Mouse (Mus musculus): ENCODE measurements at regions not wholly inside any gene's neighbourhood (a gene's known extent, or its start where the extent isn't known, plus 50 kb on each side); places are given as distances from the start of the nearest gene placed in this dataset.
A peak's percentile ranks its signal among the peaks of the same experiment; 100 is the strongest.

DNA sequence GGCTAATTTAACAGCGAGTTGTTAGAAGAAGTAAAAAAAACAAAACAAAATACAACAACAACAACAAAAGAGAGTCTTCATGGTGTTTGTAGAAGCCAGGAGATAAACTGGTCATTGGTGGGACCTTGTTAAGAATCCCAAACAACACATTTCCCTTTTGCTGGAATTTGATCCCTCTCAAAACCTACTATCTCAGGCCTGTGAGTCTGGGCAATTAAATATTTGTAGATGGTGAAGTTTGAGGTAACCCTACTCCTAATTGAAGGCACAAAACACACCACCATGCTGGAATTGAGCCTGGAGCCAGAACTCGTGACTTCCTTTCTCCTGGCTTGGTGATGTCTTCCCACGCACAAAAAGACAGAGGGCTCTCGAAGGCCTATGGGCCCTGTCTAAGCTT lies 65.4 kb upstream of the Akt3 start:
- Histone ChIP-seq H3K9ac (replicated peaks) (no peak overlapping the region), H3K9me3 (no peaks in the 10 kb centered on the region), H3K4me3 (peak overlapping the region; percentile 48), H3K27me3 (peaks cover 4% of the 10 kb centered on the region; the same call in 1 of the 2 replicates), H3K36me3 (no peaks in the 10 kb centered on the region), H3K27ac (replicated peaks) (peak overlapping the region; percentile 85), H3K4me1 (peaks cover 18% of the 10 kb centered on the region), H3K4me2 (replicated peaks) (peak overlapping the region; percentile 70)
- no peak for ATAC-seq (ENCODE audit: low FRiP score, low read depth)
- WGBS = 29% methylated on average over 4 of the region's 4 CpGs

DNA sequence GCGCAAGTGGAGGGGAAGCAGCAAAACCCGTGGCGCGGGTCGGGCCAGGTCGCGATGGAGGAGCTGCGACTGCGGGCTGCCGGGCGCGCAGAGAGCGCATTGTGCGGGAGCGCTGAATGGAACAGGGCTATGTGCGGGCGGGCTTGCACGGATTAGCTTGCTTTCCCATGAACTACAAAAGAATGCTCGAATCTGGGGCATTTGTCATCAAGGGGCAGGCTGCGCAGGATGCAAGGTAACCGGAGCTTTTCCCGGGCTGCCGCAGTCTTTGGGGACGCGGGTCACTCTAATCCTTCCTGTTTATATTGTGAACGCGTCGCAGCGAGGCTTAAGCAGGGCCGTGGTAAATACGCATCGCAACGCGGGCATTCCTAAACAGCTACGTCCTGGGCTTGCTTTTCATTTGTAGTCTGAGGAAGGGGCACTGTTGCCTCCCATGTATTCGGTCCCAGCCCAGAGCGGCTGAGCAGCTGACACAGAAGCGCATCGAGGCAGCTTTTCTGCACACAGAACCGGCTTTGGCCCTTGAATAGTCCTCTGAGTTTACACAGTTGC lies 64.8 kb upstream of the Akt3 start:
- Histone ChIP-seq H3K9ac (replicated peaks) (peak overlapping the region; percentile 51), H3K4me1 (peaks cover 18% of the 10 kb centered on the region), H3K36me3 (no peaks in the 10 kb centered on the region), H3K27me3 (peaks cover 4% of the 10 kb centered on the region; the same call in 1 of the 2 replicates), H3K27ac (replicated peaks) (peak overlapping the region; percentile 85), H3K4me3 (peak overlapping the region; percentile 48), H3K4me2 (replicated peaks) (peak overlapping the region; percentile 70), H3K9me3 (no peaks in the 10 kb centered on the region)
- ATAC-seq (ENCODE audit: low FRiP score, low read depth) = peak; percentile 92
- WGBS = under 1% methylated on average over 40 of the region's 40 CpGs

DNA sequence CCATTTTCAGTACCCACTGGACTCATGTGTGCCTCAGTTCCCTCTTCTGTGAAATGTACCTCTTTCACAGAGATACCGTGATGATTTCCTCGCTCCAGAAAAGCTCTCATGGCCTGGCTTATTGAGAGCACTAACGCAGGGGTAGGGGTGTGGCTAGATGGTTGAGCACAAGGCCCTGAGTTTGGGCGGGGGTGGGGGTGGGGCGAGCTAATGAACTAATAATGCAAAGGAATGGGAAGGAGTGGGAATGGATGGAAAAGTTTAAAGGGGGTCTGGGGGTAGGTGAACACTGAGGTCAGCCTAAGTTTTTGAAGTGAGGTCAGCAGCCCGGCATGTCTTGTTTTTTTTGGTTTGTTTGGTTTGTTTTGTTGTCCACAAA lies 64.3 kb upstream of the Akt3 start:
- Histone ChIP-seq H3K9ac (replicated peaks) (peak overlapping the region; percentile 51), H3K9me3 (no peaks in the 10 kb centered on the region), H3K27me3 (peaks cover 4% of the 10 kb centered on the region; the same call in 1 of the 2 replicates), H3K4me2 (replicated peaks) (peak overlapping the region; percentile 70), H3K36me3 (no peaks in the 10 kb centered on the region), H3K4me1 (peaks cover 18% of the 10 kb centered on the region), H3K27ac (replicated peaks) (peak overlapping the region; percentile 85), H3K4me3 (peak overlapping the region; percentile 48)
- WGBS = 2% methylated on average over 6 of the region's 6 CpGs
- peak; percentile 83 for ATAC-seq (ENCODE audit: low FRiP score, low read depth)

DNA sequence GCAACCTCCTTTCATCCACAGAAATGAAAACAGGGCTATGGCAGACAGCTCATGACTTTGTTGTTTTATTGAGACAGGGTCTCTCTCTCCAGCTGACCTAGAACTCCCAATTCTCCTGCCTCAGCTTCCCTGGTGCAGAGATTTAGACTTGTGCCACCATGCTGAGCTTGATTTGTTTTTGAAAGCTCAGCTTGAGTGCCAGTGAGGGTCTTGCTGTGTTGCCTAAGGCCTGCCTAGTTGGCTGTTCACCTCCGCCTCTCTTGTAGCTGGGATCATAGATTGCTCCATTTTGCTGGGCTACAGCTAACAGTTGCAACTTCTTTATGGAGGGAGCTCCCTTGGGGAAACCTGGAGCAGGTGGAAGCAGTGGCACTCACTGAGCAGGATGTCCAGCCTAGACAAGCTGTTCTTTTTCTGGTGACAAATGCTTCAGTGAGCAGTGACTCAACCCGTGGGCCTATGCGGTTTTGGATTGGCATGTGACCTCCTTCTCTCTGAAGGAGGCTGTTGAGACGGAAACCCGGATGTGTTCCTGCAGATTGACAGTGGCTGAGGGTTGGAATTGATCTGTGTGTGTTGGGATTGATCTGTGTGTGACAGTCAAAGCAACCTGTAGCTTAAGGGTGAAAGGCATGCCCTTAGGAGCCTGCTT lies 63.8 kb upstream of the Akt3 start:
- Histone ChIP-seq H3K4me1 (peaks cover 18% of the 10 kb centered on the region), H3K9ac (replicated peaks) (no peak overlapping the region), H3K27me3 (peaks cover 4% of the 10 kb centered on the region; the same call in 1 of the 2 replicates), H3K9me3 (no peaks in the 10 kb centered on the region), H3K4me2 (replicated peaks) (peak overlapping the region; percentile 70), H3K36me3 (no peaks in the 10 kb centered on the region), H3K4me3 (no peak overlapping the region), H3K27ac (replicated peaks) (peak overlapping the region; percentile 85)
- WGBS = 27% methylated on average over 5 of the region's 5 CpGs
- peak; percentile 4; the same call in 1 of the 2 replicates for ATAC-seq (ENCODE audit: low FRiP score, low read depth)

DNA sequence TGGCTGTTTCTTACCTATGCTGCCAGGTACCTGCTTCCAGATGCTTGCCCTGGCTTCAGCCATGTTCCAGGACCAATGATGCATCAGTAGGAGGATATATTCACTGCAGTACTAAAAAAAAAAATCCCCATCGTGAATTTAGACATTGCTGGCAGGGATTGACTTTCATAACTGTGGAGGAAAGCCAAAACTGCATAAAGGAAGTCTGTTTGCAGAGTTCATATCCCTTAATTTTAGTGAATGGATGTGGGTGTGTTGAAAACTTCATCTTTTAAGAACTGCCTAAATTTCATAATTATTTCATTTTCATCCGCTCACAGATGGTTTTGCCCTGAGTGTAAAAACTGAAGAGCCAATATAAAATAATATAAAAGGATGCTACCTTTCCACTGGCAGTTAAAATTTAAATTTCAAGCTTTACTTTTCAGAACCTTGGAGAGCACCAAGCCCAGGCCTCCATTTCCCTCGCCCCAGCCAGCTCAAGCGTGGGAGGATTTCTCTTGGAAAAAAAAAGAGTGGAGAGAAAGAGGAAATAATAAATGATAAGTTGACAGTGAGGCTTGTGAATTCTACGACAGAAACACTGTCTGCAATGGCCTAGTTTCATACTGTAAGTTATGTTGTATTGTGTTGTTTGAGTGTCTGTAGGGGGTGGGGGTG lies 50.3 kb upstream of the Akt3 start:
- WGBS = 41% methylated on average over 5 of the region's 5 CpGs
- Histone ChIP-seq H3K36me3 (no peaks in the 10 kb centered on the region), H3K4me3 (no peak overlapping the region), H3K4me1 (peaks cover 8% of the 10 kb centered on the region), H3K4me2 (replicated peaks) (no peak overlapping the region), H3K27me3 (no peaks in the 10 kb centered on the region), H3K9ac (replicated peaks) (no peak overlapping the region), H3K27ac (replicated peaks) (no peak overlapping the region), H3K9me3 (no peaks in the 10 kb centered on the region)
- no peak for ATAC-seq (ENCODE audit: low FRiP score, low read depth)

Data from midbrain, embryonic 12.5 days (tissue).